In genomic region chr16:95169346-95169745, GRCm38 (mm10) we compare ENCODE assay signal across 28 mouse cellular contexts.
DNase-seq lines count a peak whose midpoint lies in the region; ATAC-seq lines count a peak whose summit lies in the region.
"Had no signal": no experiment of that assay in that cellular context is flagged by ENCODE, and none has a peak within 500 bp of the region (broad histone marks: within the 10 kb centered on the region; RNA-seq: fewer than 3 reads in every experiment).

No protein-coding gene starts in this region.

- 84% methylated on average over 1 of the region's 1 CpGs for WGBS in liver, embryonic 12.5 days (ENCODE audit: insufficient replicate concordance)

- no peaks in the 10 kb centered on the region for H3K27me3 ChIP-seq in liver, embryonic 12.5 days (replicated peaks)
- H3K27me3 ChIP-seq: forebrain, embryonic 13.5 days; heart, embryonic 13.5 days; intestine, embryonic 15.5 days; liver, embryonic 15.5 days; Patski had no signal

- H3K4me2 ChIP-seq in liver, embryonic 12.5 days: no peak overlapping the region
- H3K4me2 ChIP-seq: forebrain, embryonic 13.5 days; heart, embryonic 13.5 days; intestine, embryonic 15.5 days; liver, embryonic 15.5 days; lung, embryonic 14.5 days had no signal

- DNase-seq in left cerebral cortex, postnatal 4 days: peak; percentile 62
- no peak for DNase-seq in left cerebral cortex, adult 18-20 months (ENCODE audit: low spot score in 2 of 2)
- DNase-seq in cerebellum, adult 18-20 months: peak; percentile 26 to 38
- DNase-seq in cerebellum, postnatal 10 days: peak; percentile 85 to 92
- no peak for DNase-seq in retina, postnatal 1 day
- DNase-seq in embryo, embryonic 10.5 days (ENCODE audit: low spot score): no peak
- DNase-seq: adrenal gland, postnatal 14 days; heart, postnatal 10 days; kidney, adult 8-10 months; layer of hippocampus, postnatal 36 days; liver; lung, embryonic 14.5 days; lung, postnatal 14 days; midbrain, embryonic 14.5 days; right cerebral cortex, adult 18-20 months; spleen, adult 18-20 months; thymus, adult 18-20 months; thymus, postnatal 25 days had no signal

- H3K4me1 ChIP-seq in liver, embryonic 12.5 days: no peaks in the 10 kb centered on the region
- H3K4me1 ChIP-seq: forebrain, embryonic 13.5 days; heart, embryonic 13.5 days; hindbrain, embryonic 10.5 days; intestine, embryonic 15.5 days; liver, embryonic 15.5 days had no signal

- ATAC-seq in liver, embryonic 12.5 days: no peak
- ATAC-seq: forebrain, embryonic 13.5 days; hindbrain, embryonic 16.5 days; intestine, embryonic 15.5 days; Patski had no signal

- H3K9ac ChIP-seq in liver, embryonic 12.5 days: no peak overlapping the region
- H3K9ac ChIP-seq: forebrain, embryonic 13.5 days; heart, embryonic 13.5 days; intestine, embryonic 15.5 days; liver, embryonic 15.5 days; lung, embryonic 14.5 days had no signal

- intact Hi-C loops in left cerebral cortex, postnatal 4 days (cut with DNase I): no loop called here

- no peak overlapping the region for H3K4me3 ChIP-seq in liver, embryonic 12.5 days
- H3K4me3 ChIP-seq: forebrain, embryonic 13.5 days; heart, embryonic 13.5 days; hindbrain, embryonic 10.5 days; intestine, embryonic 15.5 days; liver, embryonic 15.5 days had no signal

- H3K36me3 ChIP-seq in liver, embryonic 12.5 days: no peaks in the 10 kb centered on the region
- H3K36me3 ChIP-seq: heart, embryonic 13.5 days; hindbrain, embryonic 10.5 days; intestine, embryonic 15.5 days; liver, embryonic 15.5 days had no signal

- H3K9me3 ChIP-seq in liver, embryonic 12.5 days (replicated peaks): no peaks in the 10 kb centered on the region
- H3K9me3 ChIP-seq: forebrain, embryonic 13.5 days; heart, embryonic 13.5 days; hindbrain, embryonic 10.5 days; intestine, embryonic 15.5 days; liver, embryonic 15.5 days had no signal

- H3K27ac ChIP-seq in liver, embryonic 12.5 days: no peak overlapping the region
- H3K27ac ChIP-seq: forebrain, embryonic 13.5 days; heart, embryonic 13.5 days; hindbrain, embryonic 10.5 days; intestine, embryonic 15.5 days; kidney, postnatal 0 days; liver, embryonic 15.5 days; stomach, postnatal 0 days had no signal

Comparison
In these comparisons a context has a peak if more than half of its experiments do, and no peak if none do; other contexts are left out.
1. DNase-seq: peak in left cerebral cortex, postnatal 4 days (single experiment), cerebellum, adult 18-20 months (2 of 2) and cerebellum, postnatal 10 days (2 of 2); none in left cerebral cortex, adult 18-20 months (0 of 2), retina, postnatal 1 day (single experiment) and embryo, embryonic 10.5 days (single experiment).